Mouse (Mus musculus) hindbrain, embryonic 14.5 days (tissue): ENCODE data around the gene Il17rd. TPM values are rescaled to one million over a fixed set of nuclear protein-coding genes. Genes with fewer than 3 reads are reported as not detected.

Experiments
- polyA plus RNA-seq: library from polyadenylated mRNA; unstranded; fragments of >200 nt; fragmentation: Nextera tagmentation; extraction: Ambion mirVana; gene quantifications from 2 replicates; pipeline ENCODE4 v1.2.1, GENCODE M21; 2014

Gene Il17rd
- polyA plus RNA-seq, 1 experiment from 2014 or later: 2.8 TPM

Other genes with a start within 250 kb of the Il17rd start
- 0.17 TPM in 2 replicates for gene Asb14, start 144.4 kb upstream of the Il17rd start, polyA plus RNA-seq
- 69.9 and 70.5 TPM in 2 replicates for gene Appl1, start 67.7 kb upstream of the Il17rd start, polyA plus RNA-seq
- gene Hesx1, start 44.5 kb upstream of the Il17rd start, polyA plus RNA-seq: 0.20 TPM in 1 of 2 replicates, not detected in the other
- 11.8 and 17.3 TPM in 2 replicates for gene Arhgef3, start 76.0 kb downstream of the Il17rd start, polyA plus RNA-seq